Mouse (Mus musculus): ENCODE measurements around the gene Ceacam13.
"Not testable (repeated sequence)": the region's sequence is repeated elsewhere in the genome, so short reads cannot be mapped to it uniquely, and the experiment has no call there.

Gene Ceacam13

GRCm38 (mm10) chr7:18009589-18009988, at the start of gene Ceacam13:
Gene Ceacam13, plus strand, starts transcription at chr7:18009889.
- no peak for DNase-seq (ENCODE audit: low spot score)

DNA sequence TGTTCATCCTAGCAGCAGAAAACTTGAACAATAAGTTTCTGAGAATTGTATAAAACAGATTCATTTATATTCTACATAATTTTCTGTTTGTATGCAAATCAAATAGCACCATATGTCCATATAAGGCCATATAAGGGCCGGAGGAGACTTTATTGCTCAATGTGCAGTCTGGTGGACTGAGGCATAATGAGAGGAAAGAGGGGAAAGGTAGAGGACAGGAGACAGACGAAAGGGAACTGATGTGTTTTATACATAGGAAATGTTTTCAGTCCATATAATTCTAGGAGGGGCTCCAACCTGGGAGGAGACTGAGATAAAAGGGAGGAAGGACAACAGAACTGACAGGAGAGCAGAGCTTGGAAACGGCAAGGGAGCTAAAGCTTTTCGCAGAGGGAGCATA, 37.9 kb upstream of the Ceacam13 start, which contains the start of gene Ceacam11:
TSS of gene Ceacam11 (plus strand) at position 301 of the 400 bp plus-strand sequence.
- DNase-seq (ENCODE audit: low spot score) = no peak

DNA sequence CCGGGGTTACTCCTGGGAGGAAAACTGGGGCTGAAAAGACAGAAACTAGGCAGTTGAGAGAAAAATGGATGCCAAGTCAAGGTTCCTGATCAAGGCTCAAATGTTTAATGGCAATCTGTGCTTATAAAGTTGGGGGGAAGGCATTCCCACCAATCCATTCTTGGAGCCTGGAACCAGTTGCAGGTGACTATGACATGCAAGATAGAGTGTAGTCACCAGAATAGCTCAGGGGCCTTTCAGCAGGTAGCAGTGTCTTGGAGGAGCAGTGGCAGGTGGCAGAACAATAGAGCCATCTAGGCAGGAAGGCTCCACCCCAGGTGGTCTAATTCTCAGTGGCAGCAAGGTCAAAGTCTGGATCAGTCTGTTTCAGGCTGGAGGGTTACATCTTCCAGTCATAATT, 8.6 kb upstream of the Ceacam13 start:
- DNase-seq (ENCODE audit: low spot score) = not testable (repeated sequence)

- no peak for DNase-seq (ENCODE audit: low spot score)
Observed at GRCm38 (mm10) chr7:18065629-18066028, 55.9 kb downstream of the Ceacam13 start, which contains the start of gene Ceacam12. Gene Ceacam12, plus strand, starts transcription at chr7:18065929.

Data from adipocyte (in vitro differentiated cells).